Mouse (Mus musculus) CD4-positive, CD25-positive, alpha-beta regulatory T cell, adult 2 months (primary cell): ENCODE measurements around the gene Dhrs4.

Experiments used
- DNase-seq: peaks from one replicate; pipeline ENCODE4 v3.0.0-alpha.2; 2012; ENCODE audit warnings: low read depth, low spot score

Dhrs4 gene

DNA sequence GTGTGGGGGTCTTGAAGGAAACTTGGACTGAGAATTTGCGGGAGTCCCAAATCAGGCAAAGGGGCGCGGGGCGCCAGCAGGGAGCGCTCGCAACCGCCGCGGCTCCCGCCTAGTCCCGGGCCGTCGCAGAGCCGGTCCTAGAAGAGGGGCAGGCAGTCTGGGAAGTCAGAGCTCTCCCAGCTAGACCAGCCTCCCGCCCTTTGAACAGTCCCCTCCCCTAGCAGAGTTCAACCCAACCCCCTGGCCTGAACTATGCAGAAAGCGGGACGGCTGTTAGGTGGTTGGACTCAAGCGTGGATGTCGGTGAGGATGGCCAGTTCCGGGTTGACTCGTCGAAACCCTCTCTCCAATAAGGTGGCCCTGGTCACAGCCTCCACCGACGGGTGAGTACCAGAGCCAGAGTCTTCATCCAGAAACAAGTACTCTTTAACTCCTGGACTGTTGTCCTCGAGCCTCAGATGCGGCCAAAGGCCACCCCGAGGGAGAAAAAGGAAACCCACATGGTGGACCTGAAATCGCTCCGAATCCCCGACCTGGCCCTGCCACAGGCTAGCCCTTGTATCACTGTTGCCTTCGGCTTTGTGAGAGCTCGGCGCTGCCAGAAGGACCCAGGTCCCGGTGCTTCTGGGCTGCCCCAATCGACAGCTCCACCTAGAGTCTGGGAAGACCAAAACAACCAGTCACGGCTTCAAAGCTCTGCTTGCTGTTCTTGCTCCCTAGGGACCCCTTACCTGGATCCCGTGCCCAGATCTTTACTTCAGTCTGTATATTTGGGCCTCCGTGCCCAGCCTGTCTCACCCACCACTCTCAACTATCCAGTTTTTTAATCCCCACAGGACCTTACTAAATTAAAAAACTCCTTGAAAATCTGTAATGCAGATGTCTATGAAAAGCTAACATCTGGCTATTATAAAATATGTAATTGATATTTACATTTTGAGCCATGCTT, at the start of gene Dhrs4:
Dhrs4 (plus strand) TSS at position 108 of the 949 bp plus-strand sequence.
- peak; percentile 89 for DNase-seq

- no peak for DNase-seq
These were observed 48.3 kb upstream of the Dhrs4 start for GRCm38 (mm10) chr14:55430255-55430654.

DNA sequence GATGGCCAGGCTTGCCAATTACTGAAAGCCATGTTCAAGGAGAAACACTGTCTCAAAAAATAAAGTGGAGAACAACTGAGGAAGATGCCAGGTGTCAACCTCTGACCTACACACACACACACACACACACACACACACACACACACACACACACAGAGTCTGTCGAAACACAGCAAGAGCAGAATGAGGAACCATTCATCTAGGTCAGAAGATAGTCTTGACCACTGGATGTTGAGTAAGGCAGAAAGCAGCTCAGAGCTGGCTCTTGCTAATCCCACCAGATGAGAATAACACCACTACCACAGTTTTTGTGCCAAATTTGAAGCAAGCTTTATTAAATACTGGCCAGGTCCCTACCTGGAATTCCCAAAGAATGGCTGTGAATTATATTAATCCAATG, 45.5 kb upstream of the Dhrs4 start:
- DNase-seq: no peak

GRCm38 (mm10) chr14:55434825-55435224, 43.7 kb upstream of the Dhrs4 start:
- no peak for DNase-seq

DNA sequence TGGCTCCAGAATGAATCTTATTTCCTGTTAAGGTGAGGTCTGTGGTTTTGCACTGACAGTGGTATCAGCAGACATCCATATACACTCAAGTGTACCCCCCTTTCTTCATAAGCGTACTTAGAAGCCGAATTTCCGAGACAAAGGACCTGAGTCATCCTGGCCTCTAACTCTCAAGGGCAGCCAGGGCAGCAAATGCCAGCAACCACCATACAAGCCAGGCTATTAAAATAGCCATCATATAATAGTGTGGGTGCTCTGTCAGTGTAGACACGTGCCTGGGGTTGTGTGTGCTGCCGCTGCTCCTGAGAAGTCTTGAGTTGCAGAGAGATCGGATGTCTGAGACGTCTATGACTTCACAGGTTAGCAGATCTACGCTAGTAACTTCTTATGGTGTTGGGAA, 41.4 kb upstream of the Dhrs4 start:
- no peak for DNase-seq

DNA sequence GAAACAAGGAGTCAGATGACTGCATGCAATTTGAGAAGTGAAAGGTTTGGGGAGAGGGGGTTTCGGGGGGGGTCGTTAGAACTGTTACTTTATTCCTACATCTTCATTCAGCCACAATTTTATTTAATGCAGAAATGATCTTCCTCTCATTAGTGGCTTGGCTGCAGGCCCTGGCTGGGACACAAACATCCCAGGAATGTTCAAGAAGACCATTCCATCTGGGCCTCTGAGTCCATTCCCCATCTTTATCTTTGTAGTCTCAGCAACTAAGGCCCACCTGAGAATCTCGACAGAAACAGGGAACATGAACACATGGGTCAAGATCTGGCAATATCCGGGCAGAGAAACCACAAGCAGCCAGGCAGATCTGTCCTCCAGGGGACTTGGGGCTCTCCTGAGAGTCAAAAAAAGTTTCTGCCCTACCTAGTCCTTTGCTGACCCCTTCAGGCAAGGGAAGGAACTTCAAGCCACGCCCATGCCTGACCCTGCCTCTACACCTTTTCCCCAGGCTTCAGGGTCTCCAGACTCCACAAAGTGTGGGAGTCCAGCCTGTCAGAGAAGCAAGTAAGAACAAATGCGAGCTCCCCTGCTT, 40.3 kb upstream of the Dhrs4 start:
- DNase-seq: peak; percentile 72

DNA sequence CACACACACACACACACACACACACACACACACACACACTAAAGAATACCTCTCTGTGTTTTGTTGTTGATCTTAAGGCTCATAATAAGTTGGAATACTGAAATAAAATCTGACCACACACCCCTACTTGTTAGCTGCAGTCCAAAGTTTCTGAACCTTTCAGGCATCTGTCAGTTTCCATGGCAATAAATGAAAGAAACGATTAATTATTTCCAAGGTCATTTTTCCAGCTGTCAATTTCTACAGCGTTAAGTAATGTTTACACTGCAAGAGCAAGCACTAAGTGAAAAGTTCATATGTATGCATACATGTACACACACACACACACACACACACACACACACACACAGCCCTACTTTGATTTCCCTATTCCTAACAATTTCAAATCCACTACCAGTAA, 20.9 kb upstream of the Dhrs4 start:
- DNase-seq: no peak

DNA sequence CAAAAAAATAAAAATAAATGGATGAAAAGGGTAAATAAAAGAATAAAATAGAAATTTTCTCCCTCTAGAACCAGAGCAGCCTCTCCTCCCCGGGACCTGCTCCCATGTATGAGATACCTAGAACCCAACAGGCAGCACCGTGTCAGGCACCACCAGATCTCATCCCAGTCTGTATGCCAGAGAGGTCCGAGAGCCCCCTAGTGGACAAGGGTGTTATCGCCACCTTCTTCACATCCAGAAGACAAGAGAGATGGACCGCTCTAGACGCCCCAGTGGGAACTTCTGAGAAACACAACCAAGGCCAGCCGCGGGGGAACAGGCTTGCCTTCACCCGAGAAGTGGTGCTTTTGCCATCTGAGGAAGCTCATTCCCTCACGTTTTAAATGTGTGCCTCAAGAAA, 20.3 kb upstream of the Dhrs4 start:
- DNase-seq: peak; percentile 85

DNA sequence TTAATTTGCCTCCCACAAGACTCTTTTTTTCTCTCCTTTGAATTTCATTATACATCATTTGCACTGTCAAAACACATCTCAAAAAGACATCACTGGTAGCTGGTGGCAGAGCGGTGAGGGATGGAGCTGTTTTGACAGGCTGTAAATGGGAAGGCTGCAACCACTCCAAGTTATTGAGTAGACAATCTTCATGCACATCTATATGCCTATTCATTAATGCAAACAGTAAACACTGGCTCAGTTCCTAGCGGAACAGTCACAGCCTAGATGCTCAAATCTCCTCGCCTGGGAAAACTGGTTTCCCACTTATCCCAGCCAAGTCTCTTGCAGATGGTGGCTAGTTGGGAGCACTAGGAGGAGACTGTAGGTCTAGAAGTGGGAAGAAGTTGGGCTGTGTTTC, 19.8 kb upstream of the Dhrs4 start:
- DNase-seq: no peak

- DNase-seq: no peak
These were observed 18.8 kb upstream of the Dhrs4 start for GRCm38 (mm10) chr14:55459796-55460195.

GRCm38 (mm10) chr14:55460297-55460696, 18.3 kb upstream of the Dhrs4 start:
- DNase-seq: no peak

DNA sequence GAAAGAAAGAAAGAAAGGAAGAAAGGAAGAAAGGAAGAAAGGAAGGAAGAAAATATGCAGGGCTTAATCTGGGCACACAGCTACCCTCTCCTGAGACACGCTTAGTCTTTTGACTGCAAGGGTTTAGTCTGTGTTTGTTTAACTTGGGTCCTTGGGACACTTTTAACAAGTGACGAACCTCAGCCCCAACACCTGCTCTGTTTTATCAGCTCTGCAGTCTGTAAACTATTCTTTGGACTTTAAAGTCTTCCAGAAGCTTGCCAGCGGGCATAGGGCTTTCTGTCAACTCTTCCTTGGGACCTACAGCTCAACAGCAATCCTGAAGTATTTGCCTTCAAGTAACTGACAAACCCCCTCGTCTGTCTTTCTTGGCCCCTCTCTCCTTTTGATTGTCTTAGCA, 16.8 kb upstream of the Dhrs4 start:
- no peak for DNase-seq

- no peak for DNase-seq
These were observed 12.1 kb upstream of the Dhrs4 start for GRCm38 (mm10) chr14:55466481-55466880.

DNA sequence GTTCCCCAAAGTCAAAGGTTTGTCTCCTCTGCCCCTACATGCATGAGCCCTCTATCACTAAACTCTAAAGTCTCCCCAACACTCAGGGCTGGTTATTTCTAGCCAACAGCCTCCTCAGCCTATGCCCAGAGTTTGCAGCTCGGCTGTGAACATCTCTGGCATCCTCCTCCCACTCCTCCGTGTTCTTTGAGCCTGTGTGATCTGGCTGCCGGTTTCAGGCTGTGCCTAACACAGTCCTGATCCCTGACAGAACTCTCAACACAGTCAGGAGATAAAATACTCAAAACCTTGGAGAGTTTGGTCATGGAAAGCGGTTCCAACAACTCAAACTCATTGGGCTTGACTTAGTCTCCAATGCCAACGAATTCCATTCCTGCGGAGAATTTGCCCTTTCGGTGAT, 11.4 kb upstream of the Dhrs4 start:
- no peak for DNase-seq

- no peak for DNase-seq
These were observed 10.2 kb upstream of the Dhrs4 start for GRCm38 (mm10) chr14:55468301-55468741.

DNA sequence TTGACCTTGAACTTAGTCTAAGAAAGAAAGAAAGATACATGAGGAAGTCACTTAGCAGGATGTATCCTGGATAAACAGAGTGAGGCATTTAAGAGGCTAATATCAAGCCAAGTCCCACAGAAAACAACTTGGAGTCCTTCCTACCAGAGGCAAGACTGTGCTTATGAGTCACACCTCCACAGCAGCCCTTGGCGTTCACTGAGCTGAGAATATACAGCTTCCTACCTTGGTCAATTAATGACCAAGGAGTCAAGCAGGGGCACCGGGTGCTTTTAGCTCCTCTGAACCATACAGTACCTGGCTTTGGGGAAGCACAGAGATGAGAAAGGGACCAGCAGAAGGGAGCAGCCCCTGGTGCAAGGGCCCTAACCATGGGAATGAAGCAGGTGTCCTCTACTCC, 9.5 kb upstream of the Dhrs4 start:
- no peak for DNase-seq

DNA sequence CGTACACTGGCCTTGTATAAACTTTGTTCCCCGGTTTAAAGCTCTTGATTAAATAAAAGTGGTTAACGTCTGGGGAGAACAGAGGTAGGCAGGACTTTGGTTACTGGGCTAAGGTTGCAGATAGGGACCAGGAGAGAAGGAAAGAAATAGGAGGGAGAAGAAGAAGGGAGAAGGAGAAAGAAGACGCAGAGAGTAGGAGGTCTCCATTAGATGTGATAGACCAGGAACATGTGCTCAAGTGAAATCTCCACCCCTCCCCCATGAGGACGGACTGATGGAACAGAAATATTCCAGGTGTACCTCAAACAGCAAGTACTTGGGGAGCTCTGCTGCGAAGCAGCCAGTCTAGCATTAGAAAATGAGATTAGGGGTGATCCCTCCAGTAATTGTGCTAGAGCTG, 8.7 kb upstream of the Dhrs4 start:
- no peak for DNase-seq

DNA sequence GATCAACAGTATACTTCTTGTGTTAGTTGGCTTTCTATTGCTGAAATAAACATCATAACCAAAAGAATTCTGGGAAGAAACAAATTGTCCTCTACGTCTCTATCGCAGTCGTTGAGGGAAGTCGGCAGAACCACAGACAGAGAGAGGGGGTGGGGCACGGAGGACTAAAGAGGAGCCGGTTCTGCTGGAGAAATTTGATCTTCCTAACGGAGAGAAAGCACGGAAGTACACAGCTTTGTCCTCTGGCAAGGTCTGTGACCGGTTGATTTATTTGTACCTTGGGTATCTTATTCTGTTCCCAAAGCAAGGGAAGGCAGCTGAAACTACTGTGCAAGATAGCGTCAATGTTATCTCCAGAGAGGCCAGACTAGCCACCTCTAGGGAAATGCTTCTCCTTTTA, 7.8 kb upstream of the Dhrs4 start:
- DNase-seq: no peak

DNA sequence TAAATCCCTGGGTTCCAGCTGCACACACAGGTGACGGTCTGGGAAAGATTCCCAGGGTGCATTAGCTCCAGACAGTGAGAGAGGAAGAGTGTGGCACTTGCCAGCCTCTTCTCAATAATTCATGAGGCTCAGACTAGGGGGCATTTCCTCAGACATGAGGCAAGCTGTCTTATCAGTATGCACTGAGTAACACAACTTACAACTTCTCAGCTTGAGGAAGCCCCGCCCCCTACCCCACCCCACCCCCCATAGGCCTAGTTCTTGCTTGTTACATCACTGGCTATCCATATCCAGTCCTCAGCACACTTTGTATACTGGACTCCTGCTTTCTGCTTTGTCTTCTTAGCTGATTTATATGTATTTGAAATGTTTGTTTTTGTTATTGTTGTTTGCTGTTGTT, 2.9 kb upstream of the Dhrs4 start:
- DNase-seq: no peak

GRCm38 (mm10) chr14:55477421-55477820, 1.1 kb upstream of the Dhrs4 start:
- no peak for DNase-seq

GRCm38 (mm10) chr14:55477829-55478228, 729 bp upstream of the Dhrs4 start:
- no peak for DNase-seq

DNA sequence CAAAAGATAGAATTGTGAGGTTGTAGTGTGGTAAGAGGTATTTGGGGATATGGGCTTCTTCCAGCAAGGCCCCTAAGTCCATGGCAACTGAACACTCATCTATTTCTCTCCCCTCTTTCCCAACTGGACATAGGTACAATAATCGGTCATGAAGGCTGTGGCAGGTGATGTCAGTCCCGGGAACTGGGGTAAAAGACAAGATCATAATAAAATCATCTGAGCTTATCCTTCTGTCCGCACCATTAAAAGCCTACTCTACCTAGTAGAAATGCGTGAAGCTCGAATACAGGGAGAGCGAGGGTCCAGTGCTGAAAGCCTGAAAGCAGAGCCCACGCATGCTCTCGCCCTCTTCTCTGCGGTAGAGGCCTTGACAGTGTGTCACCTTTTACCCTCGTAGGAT, 1.1 kb downstream of the Dhrs4 start:
- DNase-seq: no peak

DNA sequence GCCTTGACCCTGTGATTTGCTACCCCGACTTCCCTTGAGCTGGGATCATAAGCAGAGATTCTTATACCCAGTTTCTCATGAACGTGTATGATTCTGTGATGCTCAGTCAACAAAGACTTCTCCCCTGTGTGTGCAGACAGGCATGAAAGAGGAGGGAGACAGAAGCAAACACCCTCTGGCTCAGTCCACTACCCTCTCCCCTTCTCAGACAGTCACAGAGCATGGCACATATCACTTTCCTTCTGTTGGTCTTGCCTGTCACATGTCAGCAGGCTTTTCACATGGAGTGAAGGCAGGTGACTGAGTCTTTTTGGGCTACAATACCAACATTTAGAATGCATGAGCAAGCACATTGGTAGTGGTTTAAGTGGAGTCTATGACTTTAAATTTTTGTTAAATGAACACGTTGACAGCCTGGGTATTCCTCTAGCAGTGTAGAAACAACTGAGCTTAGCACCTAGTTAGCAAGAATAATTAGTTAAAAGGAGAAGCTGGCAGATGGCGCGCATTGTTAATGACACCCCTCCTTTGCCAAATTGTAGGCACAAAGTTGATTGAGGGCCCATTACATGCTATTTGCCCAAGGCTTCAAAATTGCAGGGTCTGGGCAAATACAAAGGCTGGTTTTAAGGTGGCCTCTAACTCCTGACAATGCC, 6.0 kb downstream of the Dhrs4 start:
- no peak for DNase-seq
